Mouse (Mus musculus) gastrocnemius, postnatal 25 days (tissue): ENCODE data around the gene Comt. TPM values are rescaled to one million over a fixed set of nuclear protein-coding genes. Genes with fewer than 3 reads are reported as not detected.
A peak's percentile ranks its signal among the peaks of the same experiment; 100 is the strongest.

Experiments used
- DNase-seq: peaks from one replicate; pipeline ENCODE4 v3.0.0; 2022
- total RNA-seq, 2 experiments: library from RNA; stranded (reverse); gene quantifications; 1 replicate in 1 of 2; 2 replicates in 1 of 2; pipeline ENCODE4 v1.2.3; 2021

Gene Comt
- total RNA-seq, 2 experiments from 2014 or later = 33.3 to 44.8 TPM

GRCm38 (mm10) chr16:18411802-18412476, 14.7 kb downstream of the Comt start:
- peak; percentile 80 for DNase-seq

- no peak for DNase-seq
Observed at GRCm38 (mm10) chr16:18411026-18411649, 15.5 kb downstream of the Comt start.

GRCm38 (mm10) chr16:18410418-18410817, 16.2 kb downstream of the Comt start:
- DNase-seq = no peak

- no peak for DNase-seq
Observed at GRCm38 (mm10) chr16:18409776-18410175, 16.9 kb downstream of the Comt start.

GRCm38 (mm10) chr16:18407912-18408311, 18.7 kb downstream of the Comt start:
- no peak for DNase-seq

- peak; percentile 52 for DNase-seq
Observed at GRCm38 (mm10) chr16:18406293-18406692, 20.4 kb downstream of the Comt start.

GRCm38 (mm10) chr16:18405876-18406275, 20.8 kb downstream of the Comt start:
- DNase-seq = no peak

- DNase-seq = no peak
Observed at GRCm38 (mm10) chr16:18405091-18405854, 21.4 kb downstream of the Comt start.

GRCm38 (mm10) chr16:18403285-18403684, 23.4 kb downstream of the Comt start:
- no peak for DNase-seq

- no peak for DNase-seq
Observed at GRCm38 (mm10) chr16:18400472-18401216, 26.0 kb downstream of the Comt start.

- DNase-seq = no peak
Observed at GRCm38 (mm10) chr16:18400028-18400427, 26.6 kb downstream of the Comt start.

GRCm38 (mm10) chr16:18396791-18397621, 29.6 kb downstream of the Comt start:
- no peak for DNase-seq

- peak; percentile 80 for DNase-seq
Observed at GRCm38 (mm10) chr16:18396201-18396600, 30.5 kb downstream of the Comt start.

GRCm38 (mm10) chr16:18395620-18396036, 31.0 kb downstream of the Comt start:
- DNase-seq = no peak

GRCm38 (mm10) chr16:18394777-18395619, 31.7 kb downstream of the Comt start:
- DNase-seq = no peak

GRCm38 (mm10) chr16:18394056-18394455, 32.6 kb downstream of the Comt start:
- DNase-seq = no peak

- no peak for DNase-seq
Observed at GRCm38 (mm10) chr16:18393595-18393994, 33.1 kb downstream of the Comt start.

GRCm38 (mm10) chr16:18392469-18393426, 33.9 kb downstream of the Comt start:
- peak; percentile 92 for DNase-seq

- no peak for DNase-seq
Observed at GRCm38 (mm10) chr16:18391728-18392127, 34.9 kb downstream of the Comt start.
